Mouse (Mus musculus) limb, embryonic 12.5 days (tissue): ENCODE data around the gene Syce1. TPM values are rescaled to one million over a fixed set of nuclear protein-coding genes. Genes with fewer than 3 reads are reported as not detected.

Source experiments
- polyA plus RNA-seq: library from polyadenylated mRNA; unstranded; fragments of >200 nt; fragmentation: Nextera tagmentation; extraction: Ambion mirVana; gene quantifications from 2 replicates; pipeline ENCODE4 v1.2.1, GENCODE M21; 2016

Syce1 gene
- polyA plus RNA-seq, 1 experiment from 2014 or later = 0.69 TPM

Other genes starting within 250 kb of the Syce1 start
- gene Olfr538, start 220.0 kb downstream of the Syce1 start, polyA plus RNA-seq = not detected in 2 replicates
- gene Olfr46, start 186.6 kb downstream of the Syce1 start, polyA plus RNA-seq = not detected in 2 replicates
- not detected in 2 replicates for gene Olfr61, start 158.9 kb downstream of the Syce1 start, polyA plus RNA-seq
- not detected in 2 replicates for gene Olfr53, start 141.4 kb downstream of the Syce1 start, polyA plus RNA-seq
- gene Olfr539, start 127.9 kb downstream of the Syce1 start, polyA plus RNA-seq = not detected in 2 replicates
- not detected in 2 replicates for gene Olfr45, start 105.9 kb downstream of the Syce1 start, polyA plus RNA-seq
- not detected in 2 replicates for gene Olfr541, start 90.6 kb downstream of the Syce1 start, polyA plus RNA-seq
- gene Cyp2e1, start 24.1 kb downstream of the Syce1 start, polyA plus RNA-seq = not detected in 2 replicates
- 3.0 TPM in 2 replicates for gene Zfp941, start 34.3 kb upstream of the Syce1 start, polyA plus RNA-seq
- 0.33 and 1.3 TPM in 2 replicates for gene Urah, start 47.2 kb upstream of the Syce1 start, polyA plus RNA-seq
- not detected in 2 replicates for gene Scgb1c1, start 57.7 kb upstream of the Syce1 start, polyA plus RNA-seq
- gene Odf3, start 60.0 kb upstream of the Syce1 start, polyA plus RNA-seq = not detected in 2 replicates
- gene Gm45785, start 68.5 kb upstream of the Syce1 start, polyA plus RNA-seq = 0.23 TPM in 1 of 2 replicates, not detected in the other
- gene Ric8a, start 69.1 kb upstream of the Syce1 start, polyA plus RNA-seq = 53.0 and 60.3 TPM in 2 replicates
- 38.3 and 38.9 TPM in 2 replicates for gene Bet1l, start 69.7 kb upstream of the Syce1 start, polyA plus RNA-seq
- gene Psmd13, start 94.1 kb upstream of the Syce1 start, polyA plus RNA-seq = 271 and 302 TPM in 2 replicates
- 28.3 and 29.9 TPM in 2 replicates for gene Sirt3, start 94.5 kb upstream of the Syce1 start, polyA plus RNA-seq
- 1.9 and 2.7 TPM in 2 replicates for gene Cox8b, start 112.6 kb upstream of the Syce1 start, polyA plus RNA-seq
- gene Nlrp6, start 133.1 kb upstream of the Syce1 start, polyA plus RNA-seq = not detected in 2 replicates
- 18.9 and 21.5 TPM in 2 replicates for gene Pgghg, start 153.5 kb upstream of the Syce1 start, polyA plus RNA-seq
- 5.6 and 6.1 TPM in 2 replicates for gene Ifitm5, start 162.4 kb upstream of the Syce1 start, polyA plus RNA-seq
- not detected in 2 replicates for gene Gm45717, start 168.1 kb upstream of the Syce1 start, polyA plus RNA-seq
- gene Ifitm2, start 168.1 kb upstream of the Syce1 start, polyA plus RNA-seq = 941 and 1,046 TPM in 2 replicates
- 77.8 and 78.8 TPM in 2 replicates for gene Ifitm1, start 179.4 kb upstream of the Syce1 start, polyA plus RNA-seq
- gene Ifitm3, start 222.9 kb upstream of the Syce1 start, polyA plus RNA-seq = 56.5 and 68.6 TPM in 2 replicates
- gene Ifitm6, start 230.1 kb upstream of the Syce1 start, polyA plus RNA-seq = not detected in 2 replicates
- gene Gm17387, start 241.3 kb upstream of the Syce1 start, polyA plus RNA-seq = not detected in 2 replicates